Mouse (Mus musculus) heart, postnatal 10 days (tissue): ENCODE data around the gene Cdkn3. TPM values are rescaled to one million over a fixed set of nuclear protein-coding genes. Genes with fewer than 3 reads are reported as not detected.
"Not testable (repeated sequence)": the region's sequence is repeated elsewhere in the genome, so short reads cannot be mapped to it uniquely, and the experiment has no call there.

Source experiments
- DNase-seq, 2 experiments: peaks; one replicate each; pipeline ENCODE4 v3.0.0; 2021
- intact Hi-C: fragments of 180-260 bp; cut with DNase I; formaldehyde crosslinking; loops from one replicate; pipeline ENCODE4 v1.15.1; 2025
- total RNA-seq, 2 experiments: library from RNA; stranded (reverse); gene quantifications; 2 replicates each; pipeline ENCODE4 v1.2.3; 2021

The Cdkn3 gene
- total RNA-seq = 1 to 10 TPM; 7.2 to 9.5 TPM

DNA sequence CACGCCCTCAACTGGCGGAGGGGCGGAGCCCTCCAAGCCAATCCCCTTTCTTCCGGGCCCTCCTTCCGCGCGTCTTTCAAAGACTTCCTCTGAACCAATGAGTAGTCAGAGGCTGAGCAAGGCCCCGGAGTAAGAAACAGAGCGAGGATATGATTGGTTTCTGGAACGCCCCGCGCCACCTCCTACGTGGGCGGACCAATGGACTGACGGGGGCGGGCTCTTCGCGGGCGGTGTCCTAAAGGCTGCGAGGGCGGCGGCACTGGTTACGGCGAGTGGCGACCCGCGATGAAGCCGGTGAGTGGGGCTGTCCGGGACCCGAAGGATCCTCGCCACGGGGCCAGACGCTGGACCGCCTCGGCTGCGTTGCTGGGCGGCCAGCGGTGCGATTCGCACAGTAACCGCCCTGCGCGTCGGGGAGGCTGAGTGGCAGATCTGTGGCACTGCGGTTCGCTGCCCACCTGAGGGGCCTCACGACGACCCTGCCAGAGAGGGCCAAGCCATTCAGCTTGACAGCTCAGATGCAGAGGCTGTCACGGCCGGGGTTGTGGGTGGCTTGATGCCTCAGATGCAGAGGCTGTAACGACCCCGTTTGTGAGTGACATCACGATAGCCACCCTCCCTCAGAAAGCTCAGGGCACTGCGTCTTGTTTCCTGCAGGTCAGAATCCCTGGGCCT lies at the start of gene Cdkn3:
Cdkn3 (plus strand) TSS at position 187 of the 675 bp plus-strand sequence.
- peak; percentile 94 to 96 for DNase-seq
- intact Hi-C loops = loop anchor here (1.0 kb wide), 1 partner anchor 28 kb away; the partner anchor contains the start of gene Cnih1

DNA sequence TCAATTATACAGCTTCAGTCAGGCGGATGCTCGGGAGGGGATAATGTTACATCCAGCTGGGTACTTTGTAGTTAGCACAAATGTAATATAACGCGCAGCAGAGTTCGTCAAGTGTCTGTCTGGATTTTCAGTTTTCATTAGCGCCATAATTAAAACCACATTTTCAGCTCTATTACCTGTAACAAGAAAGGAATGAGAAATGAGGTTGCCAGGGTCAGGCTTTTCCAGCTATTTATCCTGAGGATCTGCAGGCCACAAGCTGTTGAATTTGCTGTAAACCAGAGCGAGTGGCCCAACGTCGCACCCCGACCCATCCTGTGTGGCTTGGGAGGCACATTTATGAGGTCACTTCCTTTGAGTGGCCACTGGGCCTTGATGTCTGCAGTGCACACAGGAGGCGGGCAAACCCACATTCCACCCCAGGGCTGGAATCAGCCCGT lies 41.8 kb upstream of the Cdkn3 start:
- intact Hi-C loops = no loop called here
- no peak for DNase-seq

DNA sequence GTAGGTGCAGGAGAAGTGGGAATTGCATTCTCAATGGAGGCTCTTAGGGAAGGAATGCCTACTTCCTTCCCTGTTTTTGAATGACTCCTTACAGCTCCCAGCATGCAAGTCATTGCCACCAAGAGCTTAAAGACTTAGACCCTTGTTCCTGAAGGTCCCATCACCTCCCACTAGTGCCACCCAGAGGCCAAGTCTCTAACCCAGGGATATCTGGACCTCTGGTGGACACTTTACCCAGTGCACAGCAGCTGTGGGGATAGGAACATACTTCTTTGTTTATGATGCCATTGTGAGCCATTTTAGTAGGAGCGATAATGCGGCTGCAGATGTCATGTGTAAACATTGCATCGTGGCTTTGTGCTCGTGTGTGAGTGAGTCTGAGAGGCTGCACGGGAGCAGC lies 38.3 kb upstream of the Cdkn3 start:
- peak; percentile 47 to 54 for DNase-seq
- intact Hi-C loops = loop anchor here (5.0 to 10.0 kb wide), 3 partner anchors 155 to 955 kb away; no protein-coding TSS in a partner anchor

DNA sequence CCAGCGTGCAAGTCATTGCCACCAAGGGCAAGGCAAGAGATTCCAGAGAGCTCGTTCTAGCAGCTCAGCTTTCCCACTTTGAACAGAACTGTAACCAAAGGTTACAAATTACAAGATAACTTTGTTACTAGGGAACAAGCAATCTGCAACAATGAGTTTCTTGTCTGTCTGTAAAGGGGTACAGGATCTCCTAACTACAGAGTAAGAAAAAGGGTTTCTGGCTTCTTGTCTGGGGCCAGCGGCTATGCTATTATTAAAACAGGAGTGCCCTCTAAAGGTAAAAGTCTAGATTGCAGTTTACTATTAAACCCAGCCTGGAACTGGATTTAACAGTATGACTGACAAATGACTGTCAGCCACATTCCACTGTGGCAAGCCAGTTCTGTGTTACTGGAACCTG lies 36.5 kb upstream of the Cdkn3 start:
- peak; percentile 29 to 37 for DNase-seq
- intact Hi-C loops = loop anchor here (1.0 to 10.0 kb wide), 5 partner anchors 157 to 957 kb away; no protein-coding TSS in a partner anchor

DNA sequence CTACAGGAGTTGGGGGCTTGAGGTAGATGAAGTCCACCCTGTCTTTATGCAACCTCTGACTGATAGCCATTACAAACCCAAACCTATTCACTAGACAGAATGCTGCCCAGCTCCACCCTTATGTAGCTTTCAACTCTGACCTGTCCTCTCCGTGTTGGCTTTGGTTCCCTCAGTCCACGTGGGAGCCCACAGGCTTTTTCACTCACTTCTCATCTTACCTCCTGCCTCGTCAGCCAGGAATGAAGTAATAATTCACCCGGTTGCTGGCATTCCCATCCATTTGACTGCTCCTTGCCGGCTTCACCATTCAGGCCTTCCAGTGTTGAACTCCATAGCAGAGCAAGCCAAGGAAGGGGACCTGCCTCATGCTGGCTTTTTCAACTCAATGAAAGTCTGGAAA lies 35.4 kb upstream of the Cdkn3 start:
- no peak for DNase-seq
- intact Hi-C loops = loop anchor here (1.0 to 10.0 kb wide), 4 partner anchors 158 to 958 kb away; no protein-coding TSS in a partner anchor

DNA sequence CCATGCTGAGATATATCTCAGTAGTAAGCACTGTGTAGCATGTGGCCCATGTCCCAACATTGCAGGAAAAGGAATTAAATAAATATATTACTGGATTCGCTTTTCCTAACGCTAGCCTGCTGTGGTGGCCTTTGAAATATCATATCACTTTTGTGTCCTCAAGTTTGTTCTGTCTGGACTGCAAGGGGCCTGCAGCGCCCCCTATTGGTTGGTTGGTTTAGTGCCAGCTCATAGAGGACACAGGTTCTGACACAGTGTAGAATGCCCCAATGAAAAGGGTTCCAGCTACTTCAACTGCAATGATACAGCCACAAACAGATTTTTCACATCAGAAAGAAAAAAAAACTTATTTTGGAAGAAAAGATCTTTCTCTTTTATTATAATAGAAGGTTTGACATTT lies 34.6 kb upstream of the Cdkn3 start:
- intact Hi-C loops = loop anchor here (10.0 kb wide), 1 partner anchor 851 kb away; no protein-coding TSS in a partner anchor
- peak in 1 of 2 experiments; percentile 37 for DNase-seq

DNA sequence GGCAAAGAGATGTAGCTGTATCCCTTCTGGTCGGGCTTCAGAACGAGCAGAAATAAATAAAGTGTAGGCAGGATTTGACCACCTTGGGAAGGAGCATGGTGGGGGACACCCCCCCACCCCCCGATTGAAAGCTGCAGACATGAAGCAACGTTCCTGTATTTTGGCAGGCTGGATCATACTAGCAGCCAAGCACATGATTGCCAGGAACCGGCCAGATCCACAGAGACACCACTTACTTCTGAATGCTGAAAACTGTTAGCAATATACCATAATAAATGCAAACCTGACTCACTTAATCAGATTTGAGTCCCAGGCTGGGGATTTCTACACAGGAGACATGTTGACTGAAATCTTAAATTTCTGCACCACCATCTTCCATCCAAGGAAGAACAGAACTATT lies 26.1 kb upstream of the Cdkn3 start:
- DNase-seq = peak; percentile 32 to 36

DNA sequence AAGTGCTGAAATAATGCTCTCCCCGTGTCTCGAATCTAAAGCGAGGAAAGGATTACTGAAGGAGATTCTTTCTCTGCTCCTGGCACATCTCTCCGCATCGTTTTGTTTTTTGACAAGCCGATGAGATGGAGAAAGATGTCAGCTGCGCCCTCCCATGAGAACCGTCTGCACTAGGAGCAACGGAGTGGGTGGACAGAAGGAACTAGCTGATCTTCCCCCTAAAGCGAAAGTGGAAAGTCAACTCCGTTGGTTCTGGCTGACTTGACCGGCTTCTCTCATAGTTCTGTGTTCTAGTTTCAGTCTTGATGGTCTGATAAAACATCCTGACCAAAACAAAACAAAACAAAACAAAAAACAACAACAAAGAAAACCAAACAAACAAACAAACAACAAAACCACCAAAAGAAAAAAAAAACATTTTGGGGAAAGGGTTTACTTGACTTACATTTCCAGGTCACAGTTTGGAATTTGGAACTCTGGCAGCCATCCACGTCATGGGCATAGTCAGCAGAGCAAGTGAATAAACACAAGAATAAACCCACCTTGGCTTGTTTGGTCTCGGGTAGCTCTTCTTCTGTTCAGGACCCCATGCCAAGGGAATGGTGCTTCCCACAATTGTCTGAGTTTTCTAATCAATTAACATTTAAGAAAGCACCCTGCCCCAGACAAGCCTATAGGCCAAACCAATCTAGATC lies 25.4 kb upstream of the Cdkn3 start:
- peak; percentile 14 to 32 for DNase-seq
- intact Hi-C loops = no loop called here

More for the DNA sequence above, 26.1 kb upstream of the Cdkn3 start:
- intact Hi-C loops = no loop called here

DNA sequence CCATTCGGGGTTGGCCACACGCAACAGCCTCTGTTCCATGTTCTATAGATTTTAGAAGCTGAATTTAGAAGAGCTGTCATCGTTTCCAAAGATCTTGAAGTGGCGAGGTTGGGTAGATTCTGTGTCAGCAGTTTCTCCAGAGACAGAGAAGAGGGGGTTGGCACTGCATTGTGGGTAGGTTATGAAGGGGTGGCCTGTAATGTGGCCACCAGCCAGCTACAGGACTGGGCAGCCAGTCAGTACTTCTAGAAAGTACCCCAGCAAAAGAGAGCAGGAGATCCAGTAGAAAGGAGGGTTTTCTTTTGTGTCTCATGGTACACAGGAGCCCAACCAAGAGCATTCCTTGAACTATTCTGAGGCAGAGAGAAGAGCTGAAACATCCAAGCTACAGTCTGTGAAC lies 24.0 kb upstream of the Cdkn3 start:
- no peak for DNase-seq
- intact Hi-C loops = no loop called here

DNA sequence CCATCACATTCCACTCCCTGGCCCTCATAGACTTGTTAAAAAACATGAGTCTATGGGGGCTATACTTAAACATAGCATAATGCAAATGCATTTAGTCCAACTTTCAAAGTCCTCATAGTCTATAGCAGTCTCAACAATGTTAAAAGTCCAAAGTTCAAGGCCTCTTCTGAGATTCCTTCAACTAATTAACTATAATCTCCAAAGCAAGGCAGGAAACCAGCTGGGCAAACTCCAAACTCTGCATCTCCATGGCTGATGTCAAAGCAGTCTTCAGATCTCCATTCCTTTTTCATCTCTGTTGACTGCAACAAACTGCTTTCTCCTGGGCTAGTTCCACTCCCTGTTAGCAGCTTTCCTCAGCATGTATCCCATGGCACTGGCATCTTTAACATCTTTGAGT lies 23.0 kb upstream of the Cdkn3 start:
- intact Hi-C loops, DNase-seq: not testable (repeated sequence)

DNA sequence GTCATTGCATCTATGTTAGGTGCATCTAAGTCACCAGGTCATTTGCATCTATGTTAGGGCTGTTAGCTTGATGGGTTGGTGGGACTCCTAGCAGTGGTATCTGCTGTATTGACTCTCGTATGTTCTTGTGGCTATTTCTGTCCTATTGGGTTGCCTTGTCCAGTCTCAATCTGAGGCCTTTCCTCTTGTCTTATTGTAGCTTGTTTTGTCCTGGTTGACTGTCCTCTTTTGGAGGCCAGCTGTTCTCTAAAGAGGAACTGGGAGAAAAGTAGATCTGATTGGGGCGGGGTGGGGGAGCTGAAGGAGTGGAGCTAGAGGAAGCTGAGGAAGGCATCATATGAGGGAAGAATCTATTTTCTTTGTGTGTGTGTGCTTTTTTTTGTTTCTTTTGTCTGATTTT lies 17.7 kb upstream of the Cdkn3 start:
- no peak for DNase-seq
- intact Hi-C loops = no loop called here

DNA sequence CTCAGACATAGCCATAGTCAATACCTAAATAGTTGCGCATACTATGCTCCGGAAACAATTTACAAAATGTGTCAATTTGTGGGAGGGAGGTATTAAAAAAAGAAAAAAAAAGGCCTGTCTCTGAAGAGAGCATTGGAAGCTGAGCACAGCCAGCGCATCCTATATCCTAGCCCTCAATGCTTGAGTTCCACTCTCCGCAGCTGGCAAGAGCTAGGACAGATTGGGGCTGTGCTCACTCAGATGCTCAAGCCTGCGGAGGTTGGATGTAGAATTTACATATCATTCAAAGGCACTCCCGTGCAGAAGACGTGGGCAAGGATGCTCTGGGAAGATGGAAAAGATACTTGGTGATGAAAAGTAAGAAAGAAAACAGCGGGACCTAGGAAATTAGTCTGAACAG lies 14.9 kb upstream of the Cdkn3 start:
- intact Hi-C loops = no loop called here
- DNase-seq = no peak

DNA sequence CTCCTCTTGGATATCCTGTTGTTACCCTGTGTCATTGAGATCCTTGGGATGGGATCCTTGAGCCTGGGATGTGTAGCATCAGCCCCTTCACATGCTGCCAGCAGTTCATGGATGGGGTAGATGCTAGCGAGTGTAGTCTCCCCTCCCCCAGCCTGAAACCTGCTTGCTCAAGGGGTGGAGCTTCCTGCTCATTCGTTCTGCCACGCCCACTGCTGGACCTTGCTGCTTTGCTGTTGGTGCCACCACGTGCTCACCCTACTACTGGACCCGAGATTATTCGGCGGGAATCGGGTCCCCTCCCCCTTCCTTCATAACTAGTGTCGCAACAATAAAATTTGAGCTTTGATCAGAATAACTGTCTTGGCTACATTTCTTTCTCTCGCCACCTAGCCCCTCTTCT lies 6.0 kb upstream of the Cdkn3 start:
- DNase-seq, intact Hi-C loops: not testable (repeated sequence)

DNA sequence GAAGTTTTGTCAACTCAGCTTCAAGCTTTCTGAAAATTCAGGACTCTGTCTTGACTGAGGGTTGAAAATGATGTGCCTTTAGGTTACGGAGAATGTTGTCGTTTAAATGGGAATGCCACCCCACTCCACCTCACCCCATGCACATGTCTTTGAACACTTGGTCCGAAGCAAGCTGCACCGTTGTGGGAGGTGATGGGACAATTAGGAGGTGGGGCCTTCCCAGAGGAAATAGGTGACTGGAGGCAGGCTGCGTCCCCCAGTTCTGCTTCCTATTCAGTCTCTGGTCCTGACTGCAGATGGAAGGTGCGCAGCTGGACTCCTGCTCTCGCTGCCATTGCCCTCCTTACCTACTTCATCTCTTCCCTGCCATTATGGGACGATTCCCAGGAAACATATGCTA lies 4.5 kb upstream of the Cdkn3 start:
- intact Hi-C loops = no loop called here
- no peak for DNase-seq

DNA sequence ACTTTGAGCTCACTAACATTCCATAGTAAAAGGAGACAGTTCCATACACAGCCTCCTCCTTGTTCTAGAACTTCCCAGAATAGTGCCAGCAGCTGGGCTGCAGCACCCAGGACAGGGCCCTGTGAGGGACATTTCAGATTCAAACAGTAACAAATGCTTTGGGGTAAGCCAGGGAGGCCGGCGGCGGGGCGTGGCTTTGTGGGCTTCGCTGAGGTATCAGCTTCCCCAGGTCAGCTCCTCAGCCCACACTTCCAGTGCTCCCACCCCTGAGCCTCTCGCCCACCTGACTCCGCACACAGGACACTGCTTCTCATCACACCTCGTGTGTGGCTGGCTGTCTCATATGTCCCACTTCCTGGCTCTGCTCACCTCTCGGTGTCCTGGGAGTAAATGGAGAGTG lies 2.6 kb upstream of the Cdkn3 start:
- no peak for DNase-seq

DNA sequence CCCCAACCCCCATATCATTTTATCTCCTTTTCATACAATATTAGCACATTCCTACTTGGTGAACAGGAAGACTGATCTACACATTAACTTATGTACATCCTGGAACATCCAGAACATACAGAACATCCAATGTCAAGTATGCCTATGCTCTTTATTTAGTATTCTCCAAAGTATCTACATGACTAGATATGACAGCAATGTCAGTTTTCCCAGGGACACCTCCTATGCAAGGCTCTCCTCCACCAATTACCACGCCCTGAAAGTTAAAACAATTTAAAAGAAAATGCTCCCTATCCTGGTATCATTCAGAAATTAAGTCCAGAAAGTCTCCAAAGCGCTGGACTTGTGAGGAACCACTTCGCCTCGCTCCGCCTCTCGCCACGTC lies 379 bp upstream of the Cdkn3 start:
- intact Hi-C loops = loop anchor here (1.0 kb wide), 1 partner anchor 28 kb away; the partner anchor contains the start of gene Cnih1
- DNase-seq = no peak

More for the DNA sequence above, 2.6 kb upstream of the Cdkn3 start:
- intact Hi-C loops = no loop called here

DNA sequence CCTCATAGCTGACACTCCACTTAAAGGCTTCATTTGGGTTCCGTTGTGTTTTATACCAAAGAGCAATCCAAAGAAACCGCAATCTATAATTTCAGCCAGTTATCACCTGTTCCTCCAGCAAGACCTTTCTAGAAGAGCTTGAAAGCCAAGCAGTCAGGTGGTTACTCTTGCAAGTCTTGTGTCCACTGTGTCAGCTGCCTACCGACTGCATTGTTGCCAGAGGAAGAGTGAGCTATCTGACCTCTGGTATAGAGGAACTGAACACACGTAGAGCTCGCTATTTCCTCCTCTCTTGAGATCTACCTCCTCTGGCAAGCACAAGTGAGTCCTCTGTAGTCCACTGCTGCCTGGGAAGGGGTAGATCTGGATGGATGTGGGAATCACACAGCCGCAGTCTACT lies 845 bp downstream of the Cdkn3 start:
- DNase-seq = peak in 1 of 2 experiments; percentile 10

DNA sequence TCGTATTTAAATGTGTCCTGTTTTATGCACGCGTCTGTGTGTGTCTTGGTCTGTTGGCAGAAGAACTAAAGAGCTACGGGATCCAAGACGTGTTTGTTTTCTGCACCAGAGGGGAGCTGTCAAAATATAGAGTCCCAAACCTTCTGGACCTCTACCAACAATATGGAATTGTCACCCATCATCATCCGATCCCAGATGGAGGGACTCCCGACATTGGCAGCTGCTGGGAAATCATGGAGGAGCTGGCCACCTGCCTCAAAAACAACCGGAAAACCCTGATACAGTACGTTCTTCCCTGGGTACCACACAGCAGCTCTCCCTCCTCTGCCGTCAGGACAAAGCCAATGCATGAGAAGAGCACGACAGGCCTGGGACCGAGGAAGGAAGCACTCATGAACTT lies 6.8 kb downstream of the Cdkn3 start:
- intact Hi-C loops = no loop called here

More for the DNA sequence above, 845 bp downstream of the Cdkn3 start:
- intact Hi-C loops = no loop called here

DNA sequence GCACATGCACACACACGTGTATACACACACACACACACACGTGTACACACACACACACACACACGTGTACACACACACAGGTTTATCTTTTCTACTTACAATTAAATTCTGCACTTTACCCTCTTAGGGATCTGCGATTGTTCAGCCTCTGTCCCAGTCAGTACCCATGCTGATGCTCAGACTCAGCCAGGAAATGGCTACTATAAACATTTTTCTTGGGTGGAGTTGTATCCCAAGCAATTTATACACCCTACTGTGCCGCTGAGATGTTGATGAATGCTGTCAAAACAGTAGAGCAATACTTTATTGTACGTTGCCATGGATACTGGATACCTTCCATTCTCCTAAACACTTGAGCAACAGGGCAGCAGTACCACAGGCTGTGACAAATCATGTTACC lies 9.7 kb downstream of the Cdkn3 start:
- intact Hi-C loops = no loop called here

More for the DNA sequence above, 6.8 kb downstream of the Cdkn3 start:
- no peak for DNase-seq

DNA sequence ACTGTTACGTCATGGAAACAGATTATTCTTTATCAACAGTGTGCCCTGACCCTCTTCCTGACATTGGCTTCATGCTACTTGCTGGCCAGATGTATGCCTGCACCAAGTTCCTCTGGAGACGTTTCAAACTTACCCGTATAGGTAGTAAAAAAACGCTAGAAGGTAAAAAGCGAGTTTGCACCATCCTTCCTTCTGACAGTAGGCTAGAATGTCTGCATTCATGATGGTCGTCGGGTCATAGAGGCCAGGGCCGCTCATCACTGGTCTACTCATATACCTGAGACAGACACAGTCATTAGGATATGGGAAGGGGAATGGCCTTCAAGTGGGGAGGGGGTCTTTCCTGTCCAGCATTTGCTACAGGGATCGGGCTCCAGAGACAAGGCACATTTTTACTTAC lies 18.4 kb downstream of the Cdkn3 start:
- intact Hi-C loops = no loop called here
- no peak for DNase-seq

More for the DNA sequence above, 9.7 kb downstream of the Cdkn3 start:
- no peak for DNase-seq

DNA sequence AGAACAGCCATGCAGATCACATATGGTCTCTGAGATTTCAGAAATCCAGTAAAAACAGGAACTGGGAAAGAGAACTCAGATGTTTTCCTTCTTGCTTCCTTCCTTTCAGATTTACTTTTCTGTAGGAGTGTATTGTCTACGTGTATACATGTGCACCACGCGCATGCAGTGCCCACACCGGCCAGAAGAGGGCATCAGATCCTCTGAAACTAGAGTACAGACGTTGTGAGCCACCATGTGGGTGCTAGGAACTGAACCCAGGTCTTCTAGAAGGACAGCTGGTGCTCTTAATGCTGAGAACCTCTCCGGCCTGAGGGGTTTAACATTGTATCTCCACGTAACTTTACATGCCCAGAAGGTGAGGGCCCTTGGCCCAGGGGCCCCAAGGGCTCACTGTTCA lies 18.9 kb downstream of the Cdkn3 start:
- intact Hi-C loops = no loop called here
- no peak for DNase-seq

DNA sequence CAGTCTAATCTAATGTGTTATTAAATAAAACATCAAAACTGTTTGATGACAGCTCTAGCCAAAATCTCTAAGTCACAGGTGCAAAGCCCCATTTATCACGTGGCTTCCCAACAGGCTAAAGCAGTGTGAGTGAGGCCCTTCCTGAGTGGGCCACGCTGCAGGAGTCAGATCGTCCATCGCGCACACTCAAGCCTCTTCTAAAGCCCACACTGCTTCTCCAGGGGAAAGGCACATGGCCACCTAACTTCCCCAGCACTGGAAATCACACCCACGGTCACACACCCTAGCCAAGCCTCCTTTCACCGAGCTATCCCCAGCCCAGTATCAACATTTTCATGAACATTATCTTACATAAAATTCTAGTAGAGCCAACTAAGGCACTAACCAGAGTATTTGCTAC lies 20.7 kb downstream of the Cdkn3 start:
- no peak for DNase-seq
- intact Hi-C loops = no loop called here
